ENCODE assay signal across 16 mouse cellular contexts in the genomic region with DNA sequence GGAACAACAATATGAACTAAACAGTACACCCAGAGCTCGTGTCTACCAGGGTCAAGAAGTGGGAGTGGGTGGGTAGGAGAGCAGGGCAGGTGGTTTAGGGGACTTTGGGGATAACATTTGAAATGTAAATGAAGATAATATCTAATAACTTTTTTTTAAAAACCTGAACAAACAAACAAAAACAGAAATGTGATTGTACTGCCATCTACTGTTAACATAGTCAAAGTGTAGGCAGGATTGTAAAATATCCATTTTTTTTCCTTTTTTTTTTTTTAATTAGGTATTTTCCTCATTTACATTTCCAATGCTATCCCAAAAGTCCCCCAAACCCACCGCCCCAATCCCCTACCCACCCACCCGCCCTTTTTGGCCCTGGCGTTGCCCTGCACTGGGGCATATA.
"Had no signal": no experiment of that assay in that cellular context is flagged by ENCODE, and none has a peak within 500 bp of the region (broad histone marks: within the 10 kb centered on the region; RNA-seq: fewer than 3 reads in every experiment).

No protein-coding gene starts in this region.

- H3K4me3 ChIP-seq: neural tube, embryonic 12.5 days; neural tube, embryonic 13.5 days; neural tube, embryonic 15.5 days; stomach, embryonic 15.5 days had no signal

- DNase-seq: retina, postnatal 1 day; right cerebral cortex, adult 18-20 months; right cerebral cortex, postnatal 14 days; right cerebral cortex, postnatal 25 days; right cerebral cortex, postnatal 4 days; thymus, adult 18-20 months; thymus, adult 2 months; thymus, postnatal 14 days; thymus, postnatal 25 days; thymus, postnatal 36 days; thymus, postnatal 4 days had no signal

- H3K9ac ChIP-seq: neural tube, embryonic 12.5 days; neural tube, embryonic 13.5 days; neural tube, embryonic 15.5 days; stomach, embryonic 15.5 days had no signal

- H3K27ac ChIP-seq: neural tube, embryonic 12.5 days; neural tube, embryonic 13.5 days; neural tube, embryonic 15.5 days; stomach, embryonic 15.5 days; stomach, postnatal 0 days had no signal

- H3K4me2 ChIP-seq: neural tube, embryonic 12.5 days; neural tube, embryonic 13.5 days; neural tube, embryonic 15.5 days; stomach, embryonic 15.5 days had no signal

- H3K4me1 ChIP-seq: neural tube, embryonic 12.5 days; neural tube, embryonic 13.5 days; neural tube, embryonic 15.5 days; stomach, embryonic 15.5 days had no signal

- H3K36me3 ChIP-seq: neural tube, embryonic 12.5 days; neural tube, embryonic 13.5 days; neural tube, embryonic 15.5 days; stomach, embryonic 15.5 days had no signal

- H3K27me3 ChIP-seq: neural tube, embryonic 12.5 days; neural tube, embryonic 13.5 days; neural tube, embryonic 15.5 days; stomach, embryonic 15.5 days had no signal

- H3K9me3 ChIP-seq: neural tube, embryonic 12.5 days; neural tube, embryonic 13.5 days; neural tube, embryonic 15.5 days; stomach, embryonic 15.5 days had no signal
